Mouse (Mus musculus) adrenal gland, postnatal 4 days (tissue): Measurements from ENCODE around the gene Sash1. TPM values are rescaled to one million over a fixed set of nuclear protein-coding genes. Genes with fewer than 3 reads are reported as not detected.

Source experiments
- DNase-seq, 2 experiments: peaks; one replicate each; pipeline ENCODE4 v3.0.0; 2021 to 2022; ENCODE audit warnings: low spot score in 2 of 2, mixed read lengths in 2 of 2
- total RNA-seq, 2 experiments: library from RNA; stranded (reverse); gene quantifications; 2 replicates each; pipeline ENCODE4 v1.2.3; 2021

Sash1 gene
- total RNA-seq, 2 experiments from 2014 or later, result 71.2 to 74.2 TPM

- DNase-seq, result no peak
These were observed 84.7 kb downstream of the Sash1 start for GRCm38 (mm10) chr10:8801139-8801613.

- no peak for DNase-seq
These were observed 88.0 kb downstream of the Sash1 start for GRCm38 (mm10) chr10:8797826-8798225.

- DNase-seq, result peak; percentile 28 to 46
These were observed 90.5 kb downstream of the Sash1 start for GRCm38 (mm10) chr10:8795336-8795735.

GRCm38 (mm10) chr10:8792412-8792811 lies 93.5 kb downstream of the Sash1 start:
- DNase-seq, result peak in 1 of 2 experiments; percentile 39

- DNase-seq, result no peak
These were observed 96.8 kb downstream of the Sash1 start for GRCm38 (mm10) chr10:8789096-8789495.

- no peak for DNase-seq
These were observed 98.6 kb downstream of the Sash1 start for GRCm38 (mm10) chr10:8787221-8787620.

- DNase-seq, result no peak
These were observed 100.3 kb downstream of the Sash1 start for GRCm38 (mm10) chr10:8785451-8786145.

GRCm38 (mm10) chr10:8781876-8782372 lies 103.9 kb downstream of the Sash1 start:
- DNase-seq, result no peak

GRCm38 (mm10) chr10:8779842-8780241 lies 106.0 kb downstream of the Sash1 start:
- DNase-seq, result no peak

GRCm38 (mm10) chr10:8778845-8779244 lies 107.0 kb downstream of the Sash1 start:
- no peak for DNase-seq

- no peak for DNase-seq
These were observed 108.2 kb downstream of the Sash1 start for GRCm38 (mm10) chr10:8777552-8778253.

GRCm38 (mm10) chr10:8776791-8777190 lies 109.1 kb downstream of the Sash1 start:
- no peak for DNase-seq

GRCm38 (mm10) chr10:8775794-8776193 lies 110.1 kb downstream of the Sash1 start:
- no peak for DNase-seq

GRCm38 (mm10) chr10:8772464-8773209 lies 113.2 kb downstream of the Sash1 start:
- no peak for DNase-seq

- DNase-seq, result no peak
These were observed 114.8 kb downstream of the Sash1 start for GRCm38 (mm10) chr10:8770931-8771653.

- DNase-seq, result no peak
These were observed 117.2 kb downstream of the Sash1 start for GRCm38 (mm10) chr10:8768654-8769053.

GRCm38 (mm10) chr10:8767381-8767780 lies 118.5 kb downstream of the Sash1 start:
- DNase-seq, result no peak

GRCm38 (mm10) chr10:8765922-8766522 lies 119.8 kb downstream of the Sash1 start:
- DNase-seq, result no peak

GRCm38 (mm10) chr10:8762771-8763170 lies 123.1 kb downstream of the Sash1 start:
- DNase-seq, result no peak

GRCm38 (mm10) chr10:8762209-8762701 lies 123.6 kb downstream of the Sash1 start:
- DNase-seq, result no peak
